Mouse (Mus musculus) cerebellum, postnatal 14 days (tissue): ENCODE measurements around the gene Srsf7.
"Not testable (repeated sequence)": the region's sequence is repeated elsewhere in the genome, so short reads cannot be mapped to it uniquely, and the experiment has no call there.

Source experiments
- DNase-seq, 2 experiments: peaks; one replicate each; pipeline ENCODE4 v3.0.0; 2021; ENCODE audit warnings: mixed read lengths in 2 of 2

The Srsf7 gene

DNA sequence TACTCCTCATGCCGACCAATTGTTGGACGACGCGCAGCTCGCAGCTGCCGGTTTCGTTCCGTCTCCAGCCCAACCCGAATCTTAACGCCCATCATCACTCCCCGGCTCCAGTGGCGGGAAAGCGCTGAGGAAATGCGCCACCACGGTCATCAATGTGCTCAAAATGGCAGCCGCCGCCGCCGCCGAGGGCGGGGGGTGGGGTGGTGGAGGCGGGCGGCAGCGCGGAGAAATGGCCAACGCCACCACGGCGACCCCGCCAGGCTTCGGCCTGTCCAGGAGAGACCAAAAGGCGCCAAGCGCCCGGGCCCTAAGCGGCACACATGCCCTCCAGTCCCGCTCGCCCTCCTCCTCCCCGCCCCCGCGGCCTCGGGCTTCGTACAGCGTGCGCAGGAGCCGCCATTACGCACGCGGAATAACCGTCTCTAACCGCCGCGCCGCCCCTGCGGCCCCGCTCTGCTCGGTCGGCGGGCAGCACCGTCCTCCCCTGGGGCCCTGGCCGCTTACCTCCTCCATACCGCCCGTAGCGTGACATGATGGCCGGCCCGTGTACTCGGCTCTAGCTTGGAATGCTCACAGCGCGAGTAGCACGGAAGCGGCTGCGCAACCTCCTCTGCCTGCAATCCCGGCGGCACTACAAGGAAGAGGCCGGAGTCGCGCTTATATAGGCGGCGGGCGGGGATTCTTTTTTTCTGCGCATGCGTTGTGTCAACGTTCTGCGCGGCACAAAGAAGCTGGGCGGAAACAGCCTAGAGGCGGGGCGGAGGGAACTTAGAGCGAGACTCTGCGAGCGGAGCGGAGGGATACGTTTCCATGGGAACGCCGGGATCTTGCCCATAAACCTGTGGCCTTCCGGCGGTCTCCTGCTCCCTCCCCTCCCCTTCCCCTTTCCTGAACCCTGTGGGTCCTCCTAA lies at the start of gene Srsf7, which contains the start of gene Ttc39d:
Gene Srsf7 (minus strand): TSS at position 637 of the 911 bp plus-strand sequence.
Gene Ttc39d (plus strand): TSS at position 790 of the 911 bp plus-strand sequence.
- DNase-seq, result peak; percentile 99

GRCm38 (mm10) chr17:80255208-80255607 lies 48.1 kb upstream of the Srsf7 start:
- no peak for DNase-seq

DNA sequence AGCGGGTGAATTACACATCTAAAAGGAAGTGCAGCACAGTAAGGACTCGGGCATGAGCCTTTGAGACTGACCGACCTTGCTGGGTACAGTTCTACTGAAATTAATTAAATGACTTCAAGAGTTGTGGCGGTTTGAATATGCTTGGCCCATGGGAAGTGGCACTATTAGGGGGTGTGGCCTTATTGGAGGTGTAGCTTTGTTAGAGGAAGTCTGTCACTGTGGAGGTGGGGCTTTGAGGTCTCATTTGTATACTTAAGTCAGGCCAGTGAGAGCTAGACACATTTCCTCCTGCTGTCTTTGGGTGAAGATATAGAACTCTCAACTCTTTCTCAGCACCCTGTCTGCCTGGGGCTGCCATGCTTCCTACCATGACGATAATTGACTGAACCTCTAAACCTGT lies 47.3 kb upstream of the Srsf7 start:
- DNase-seq, result no peak

DNA sequence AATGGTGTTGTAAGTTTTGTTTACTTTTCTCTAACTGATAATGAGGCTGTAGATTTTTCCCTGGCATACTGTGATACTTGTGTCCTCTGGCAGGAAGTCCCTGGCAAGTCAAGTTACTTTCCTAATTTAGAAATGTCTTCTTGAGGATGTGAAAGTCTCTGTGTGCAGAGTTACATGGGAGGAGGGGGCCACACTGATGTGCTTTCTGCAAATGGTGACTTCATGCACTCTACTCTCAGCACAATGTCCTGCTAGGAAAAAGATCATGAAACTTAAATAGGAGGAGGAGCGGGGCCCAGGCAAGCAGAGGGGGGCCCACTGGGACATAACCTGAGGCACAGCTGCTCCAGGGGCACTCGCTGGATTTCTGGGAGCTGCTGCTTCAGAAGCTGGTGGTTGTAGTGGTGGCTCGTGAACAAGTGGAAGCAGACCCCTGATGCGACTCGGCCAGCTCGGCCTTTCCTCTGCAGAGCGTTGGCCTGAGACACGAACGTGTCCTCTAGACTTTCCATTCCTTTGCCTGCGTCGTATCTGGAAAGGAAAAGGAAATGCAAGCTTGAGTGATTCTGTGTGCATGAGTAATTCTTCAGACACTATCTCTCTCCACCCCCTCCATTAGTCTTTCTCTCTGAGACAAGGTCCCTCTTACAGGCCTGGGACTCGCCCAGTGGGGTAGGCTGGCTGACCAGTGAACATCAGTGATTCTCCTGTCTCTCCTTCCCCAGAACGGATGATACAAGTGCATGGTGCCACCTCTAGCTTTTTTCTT lies 45.8 kb upstream of the Srsf7 start:
- DNase-seq, result no peak

- DNase-seq, result no peak
Observed at GRCm38 (mm10) chr17:80243116-80243515, 36.0 kb upstream of the Srsf7 start.

DNA sequence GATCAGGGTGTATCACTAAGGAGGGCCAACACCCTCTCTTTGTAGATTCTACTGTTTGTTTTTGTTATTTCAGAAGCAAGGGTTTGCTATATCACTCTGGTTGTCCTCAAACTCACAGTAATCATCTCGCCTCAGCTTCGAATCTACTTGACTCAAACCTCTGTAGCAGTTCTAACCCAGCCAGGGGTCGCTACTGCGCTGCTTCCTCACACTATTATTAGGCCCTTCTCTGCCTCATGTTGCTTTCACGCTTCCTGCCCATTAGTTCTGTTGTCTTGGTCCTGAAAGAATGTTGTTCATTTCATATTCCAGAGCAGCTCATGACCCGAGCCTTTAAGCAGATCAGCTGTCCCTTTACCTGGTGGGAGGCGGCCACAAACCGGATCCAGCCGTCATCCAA lies 34.5 kb upstream of the Srsf7 start:
- DNase-seq, result no peak

DNA sequence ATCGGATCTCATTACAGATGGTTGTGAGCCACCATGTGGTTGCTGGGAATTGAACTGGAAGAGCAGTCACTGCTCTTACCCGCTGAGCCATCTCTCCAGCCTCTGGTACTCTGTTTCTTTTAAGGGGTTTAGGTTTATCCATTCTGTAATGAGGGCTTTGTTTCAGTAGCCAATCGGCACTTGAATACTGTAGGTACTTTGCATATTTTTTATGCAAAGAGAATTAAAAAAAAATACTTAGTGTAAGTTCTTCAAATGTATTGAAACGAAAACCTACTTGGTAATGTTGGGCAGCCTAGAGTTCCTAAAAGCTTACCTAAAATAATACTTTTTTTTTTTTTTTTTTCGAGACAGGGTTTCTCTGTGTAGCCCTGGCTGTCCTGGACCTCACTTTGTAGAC lies 30.4 kb upstream of the Srsf7 start:
- DNase-seq, result no peak

DNA sequence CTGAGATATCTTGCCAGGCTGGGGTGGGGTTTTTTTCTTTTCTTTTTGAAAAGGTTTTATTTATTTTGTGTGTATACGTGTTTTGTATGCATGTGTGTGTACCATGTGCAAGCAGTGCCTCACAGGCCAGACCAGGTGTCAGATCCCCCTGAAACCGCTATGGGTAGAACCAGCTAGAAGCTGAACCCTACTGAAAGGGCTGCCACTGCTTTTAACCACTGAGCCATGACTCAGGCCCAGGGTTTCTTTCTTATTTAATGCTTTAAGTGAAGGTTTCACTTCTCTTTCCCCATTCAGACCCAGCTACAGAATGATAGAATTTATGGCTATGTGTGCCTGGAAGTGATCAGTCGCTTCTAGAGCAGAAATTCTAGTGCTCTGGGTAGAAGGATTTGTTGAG lies 29.7 kb upstream of the Srsf7 start:
- no peak for DNase-seq

- no peak for DNase-seq
Observed at GRCm38 (mm10) chr17:80235477-80235876, 28.4 kb upstream of the Srsf7 start.

GRCm38 (mm10) chr17:80234376-80234775 lies 27.3 kb upstream of the Srsf7 start:
- DNase-seq, result no peak

- no peak for DNase-seq
Observed at GRCm38 (mm10) chr17:80233844-80234243, 26.7 kb upstream of the Srsf7 start.

- peak; percentile 27 to 28 for DNase-seq
Observed at GRCm38 (mm10) chr17:80229396-80229795, 22.3 kb upstream of the Srsf7 start.

- not testable (repeated sequence) for DNase-seq
Observed at GRCm38 (mm10) chr17:80225142-80225541, 18.0 kb upstream of the Srsf7 start.

GRCm38 (mm10) chr17:80224326-80225116 lies 17.4 kb upstream of the Srsf7 start, which contains the start of gene Gemin6:
Gemin6 (plus strand) TSS chr17:80224441.
- DNase-seq, result peak; percentile 82 to 87

GRCm38 (mm10) chr17:80223829-80224228 lies 16.7 kb upstream of the Srsf7 start:
- DNase-seq, result peak in 1 of 2 experiments; percentile 14

- DNase-seq, result no peak
Observed at GRCm38 (mm10) chr17:80221890-80222628, 15.0 kb upstream of the Srsf7 start.

DNA sequence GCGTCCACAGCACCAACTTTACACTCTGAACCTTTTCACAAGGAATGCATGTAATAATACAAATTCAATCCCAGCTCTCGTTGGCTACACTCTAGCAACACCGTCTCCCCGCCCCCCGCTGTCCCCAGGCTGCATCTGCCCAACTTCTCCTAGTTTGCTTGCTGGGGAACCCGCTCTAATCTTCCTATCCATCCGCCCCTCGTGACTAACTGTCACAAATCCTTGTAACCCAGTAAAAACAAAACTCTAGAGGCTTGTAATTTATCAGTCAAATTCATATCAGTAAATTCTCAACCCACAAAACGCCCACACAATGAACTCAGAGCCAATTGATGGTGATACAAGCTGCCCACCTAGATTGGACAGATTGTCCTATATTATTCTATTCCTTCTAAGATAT lies 14.1 kb upstream of the Srsf7 start:
- no peak for DNase-seq

DNA sequence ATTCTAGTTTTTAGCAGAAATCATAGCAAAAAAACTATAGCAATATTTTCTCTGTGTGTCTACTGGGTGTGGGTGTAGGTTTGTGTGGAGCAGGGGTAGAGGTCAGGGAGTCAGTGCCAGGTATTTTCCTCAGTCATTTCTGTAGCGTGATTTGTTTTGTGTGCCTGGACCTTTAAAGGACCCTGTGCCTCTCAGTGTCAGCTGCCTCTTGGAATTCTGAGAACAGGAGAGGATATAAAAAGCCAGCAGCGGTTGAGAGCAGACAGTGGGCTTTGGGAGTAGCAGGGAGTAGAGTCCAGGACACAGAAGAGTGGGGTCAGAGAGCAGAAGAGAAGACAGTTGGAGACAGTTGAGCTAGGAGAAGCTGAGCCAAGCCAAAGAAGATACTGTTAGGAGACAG lies 13.0 kb upstream of the Srsf7 start:
- no peak for DNase-seq

DNA sequence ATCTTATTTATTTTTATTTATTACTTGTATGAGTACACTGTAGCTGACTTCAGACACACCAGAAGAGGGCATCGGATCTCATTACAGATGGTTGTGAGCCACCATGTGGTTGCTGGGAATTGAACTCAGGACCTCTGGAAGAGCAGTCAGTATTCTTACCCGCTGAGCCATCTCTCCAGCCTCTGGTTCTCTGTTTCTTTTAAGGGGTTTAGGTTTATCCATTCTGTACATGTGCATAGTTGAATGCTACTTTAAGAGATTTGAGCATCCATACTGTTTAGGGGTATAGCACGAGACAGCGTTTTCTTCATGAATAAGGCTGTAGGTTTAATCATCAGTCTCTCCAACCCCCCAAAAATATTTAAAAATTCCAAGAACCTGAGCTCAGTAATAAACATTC lies 6.9 kb upstream of the Srsf7 start:
- not testable (repeated sequence) for DNase-seq

DNA sequence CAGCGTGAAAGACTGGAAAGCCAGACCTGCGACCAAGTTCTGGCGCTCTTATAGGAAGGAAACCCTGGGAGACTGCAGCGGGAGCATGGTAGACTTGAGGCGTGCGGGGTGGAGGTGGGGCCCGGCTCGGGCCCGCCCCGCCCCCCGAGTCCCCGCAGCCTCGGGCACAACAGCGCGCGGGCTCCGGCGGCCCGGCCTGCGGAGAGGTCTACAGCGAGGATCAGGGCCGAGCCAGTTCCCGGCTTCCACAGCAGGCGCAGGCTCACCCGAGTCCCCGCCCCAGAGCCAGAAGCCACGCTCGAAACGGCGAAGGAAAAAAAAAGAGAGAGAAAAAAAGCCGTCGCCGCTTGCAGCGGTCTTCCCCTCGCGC lies 821 bp downstream of the Srsf7 start:
- DNase-seq, result peak; percentile 71

- DNase-seq, result no peak
Observed at GRCm38 (mm10) chr17:80205657-80206056, 1.4 kb downstream of the Srsf7 start.

- DNase-seq, result no peak
Observed at GRCm38 (mm10) chr17:80199160-80199778, 7.8 kb downstream of the Srsf7 start.
